18 mouse cellular contexts compared by ENCODE assay signal in genomic region chr12:77807674-77808073, GRCm38 (mm10).
DNase-seq lines count a peak whose midpoint lies in the region; ATAC-seq and TF ChIP-seq lines count a peak whose summit lies in the region.
"Had no signal": no experiment of that assay in that cellular context is flagged by ENCODE, and none has a peak within 500 bp of the region (broad histone marks: within the 10 kb centered on the region; RNA-seq: fewer than 3 reads in every experiment).

No protein-coding gene starts in this region.

- no peak for DNase-seq in limb, embryonic 10.5 days (ENCODE audit: low spot score)
- peak; percentile 45 for DNase-seq in limb, embryonic 14.5 days (ENCODE audit: low spot score)
- no peak for DNase-seq in lung, postnatal 14 days
- DNase-seq: adrenal gland, adult 2 months; adrenal gland, postnatal 10 days; adrenal gland, postnatal 25 days; cerebellum, adult 11-12 months; cerebellum, adult 2 months; cerebellum, adult 9-10 months; cerebellum, postnatal 10 days; cerebellum, postnatal 25 days; forebrain, postnatal 0 days had no signal

- no peaks in the 10 kb centered on the region for H3K27me3 ChIP-seq in limb, embryonic 13.5 days
- no peaks in the 10 kb centered on the region for H3K27me3 ChIP-seq in limb, embryonic 10.5 days (ENCODE audit: low read depth, poor library complexity, severe bottlenecking)
- H3K27me3 ChIP-seq in limb, embryonic 14.5 days (ENCODE audit: control insufficient read depth, insufficient read depth, low read length): no peaks in the 10 kb centered on the region
- no peaks in the 10 kb centered on the region for H3K27me3 ChIP-seq in hindbrain, embryonic 12.5 days
- H3K27me3 ChIP-seq: embryonic facial prominence, embryonic 12.5 days; forebrain, embryonic 13.5 days; forebrain, embryonic 15.5 days had no signal

- H3K4me3 ChIP-seq in limb, embryonic 13.5 days: no peak overlapping the region
- H3K4me3 ChIP-seq in limb, embryonic 10.5 days: no peak overlapping the region
- no peak overlapping the region for H3K4me3 ChIP-seq in limb, embryonic 14.5 days (replicated peaks; ENCODE audit: low read length)
- no peak overlapping the region for H3K4me3 ChIP-seq in hindbrain, embryonic 12.5 days
- H3K4me3 ChIP-seq: embryonic facial prominence, embryonic 10.5 days; embryonic facial prominence, embryonic 12.5 days; forebrain, embryonic 13.5 days; forebrain, embryonic 15.5 days had no signal

- no peak overlapping the region for H3K27ac ChIP-seq in limb, embryonic 13.5 days
- H3K27ac ChIP-seq in limb, embryonic 10.5 days: no peak overlapping the region
- no peak overlapping the region for H3K27ac ChIP-seq in limb, embryonic 14.5 days (replicated peaks; ENCODE audit: low read depth, low read length)
- H3K27ac ChIP-seq in hindbrain, embryonic 12.5 days: no peak overlapping the region
- H3K27ac ChIP-seq: embryonic facial prominence, embryonic 10.5 days; embryonic facial prominence, embryonic 12.5 days; forebrain, embryonic 13.5 days; forebrain, embryonic 15.5 days had no signal

- H3K9me3 ChIP-seq in limb, embryonic 13.5 days: no peaks in the 10 kb centered on the region
- H3K9me3 ChIP-seq in limb, embryonic 10.5 days (replicated peaks): no peaks in the 10 kb centered on the region
- H3K9me3 ChIP-seq in limb, embryonic 14.5 days (ENCODE audit: control insufficient read depth, low read length): no peaks in the 10 kb centered on the region
- no peaks in the 10 kb centered on the region for H3K9me3 ChIP-seq in hindbrain, embryonic 12.5 days (replicated peaks)
- H3K9me3 ChIP-seq: embryonic facial prominence, embryonic 10.5 days; embryonic facial prominence, embryonic 12.5 days; forebrain, embryonic 13.5 days; forebrain, embryonic 15.5 days had no signal

- H3K9ac ChIP-seq in limb, embryonic 13.5 days: no peak overlapping the region
- H3K9ac ChIP-seq in limb, embryonic 14.5 days (ENCODE audit: low read depth, low read length, severe bottlenecking): no peak overlapping the region
- H3K9ac ChIP-seq in hindbrain, embryonic 12.5 days: no peak overlapping the region
- H3K9ac ChIP-seq: embryonic facial prominence, embryonic 12.5 days; forebrain, embryonic 13.5 days; forebrain, embryonic 15.5 days; forebrain, postnatal 0 days had no signal

- WGBS in limb, embryonic 13.5 days: 52% methylated on average over 7 of the region's 7 CpGs
- 90% methylated on average over 7 of the region's 7 CpGs for WGBS in limb, embryonic 10.5 days
- 50% methylated on average over 7 of the region's 7 CpGs for whole genome bisulfite sequencing in limb, embryonic 14.5 days
- 92% methylated on average over 7 of the region's 7 CpGs for WGBS in hindbrain, embryonic 12.5 days

- H3K4me2 ChIP-seq in limb, embryonic 13.5 days (replicated peaks): no peak overlapping the region
- H3K4me2 ChIP-seq in limb, embryonic 14.5 days (replicated peaks; ENCODE audit: low read depth, low read length, severe bottlenecking): no peak overlapping the region
- no peak overlapping the region for H3K4me2 ChIP-seq in hindbrain, embryonic 12.5 days (replicated peaks)
- H3K4me2 ChIP-seq: embryonic facial prominence, embryonic 12.5 days; forebrain, embryonic 13.5 days; forebrain, embryonic 15.5 days had no signal

- TF ChIP-seq POLR2A in limb, embryonic 14.5 days (IDR thresholded peaks at IDR 0.05; ENCODE audit: borderline replicate concordance, extremely low read depth, insufficient read depth, insufficient read length): no peak

- H3K36me3 ChIP-seq in limb, embryonic 13.5 days: no peaks in the 10 kb centered on the region
- H3K36me3 ChIP-seq in limb, embryonic 10.5 days: no peaks in the 10 kb centered on the region
- no peaks in the 10 kb centered on the region for H3K36me3 ChIP-seq in limb, embryonic 14.5 days (ENCODE audit: control insufficient read depth, insufficient read depth, low read length)
- no peaks in the 10 kb centered on the region for H3K36me3 ChIP-seq in hindbrain, embryonic 12.5 days
- H3K36me3 ChIP-seq: embryonic facial prominence, embryonic 10.5 days; embryonic facial prominence, embryonic 12.5 days; forebrain, embryonic 15.5 days had no signal

- ATAC-seq in limb, embryonic 13.5 days (ENCODE audit: low FRiP score, low read depth): peak; percentile 76
- peak; percentile 62; the same call in 1 of the 2 replicates for ATAC-seq in limb, embryonic 14.5 days (ENCODE audit: low FRiP score, low read depth)
- no peak for ATAC-seq in hindbrain, embryonic 12.5 days (ENCODE audit: low FRiP score)
- ATAC-seq: forebrain, embryonic 13.5 days; forebrain, embryonic 15.5 days; forebrain, postnatal 0 days had no signal

- H3K4me1 ChIP-seq in limb, embryonic 13.5 days: peaks cover 13% of the 10 kb centered on the region; the same call in 1 of the 2 replicates
- H3K4me1 ChIP-seq in limb, embryonic 10.5 days: no peaks in the 10 kb centered on the region
- H3K4me1 ChIP-seq in limb, embryonic 14.5 days (ENCODE audit: control insufficient read depth, insufficient read depth, low read length): peaks cover 7% of the 10 kb centered on the region; the same call in 1 of the 2 replicates
- H3K4me1 ChIP-seq in hindbrain, embryonic 12.5 days: no peaks in the 10 kb centered on the region
- H3K4me1 ChIP-seq: embryonic facial prominence, embryonic 10.5 days; embryonic facial prominence, embryonic 12.5 days; forebrain, embryonic 13.5 days; forebrain, embryonic 15.5 days had no signal
